Mouse (Mus musculus): Measurements from ENCODE around the gene Gm47955. TPM values are rescaled to one million over a fixed set of nuclear protein-coding genes. Genes with fewer than 3 reads are reported as not detected.

The Gm47955 gene
- polyA plus RNA-seq, 1 experiment from 2014 or later, result not detected

DNA sequence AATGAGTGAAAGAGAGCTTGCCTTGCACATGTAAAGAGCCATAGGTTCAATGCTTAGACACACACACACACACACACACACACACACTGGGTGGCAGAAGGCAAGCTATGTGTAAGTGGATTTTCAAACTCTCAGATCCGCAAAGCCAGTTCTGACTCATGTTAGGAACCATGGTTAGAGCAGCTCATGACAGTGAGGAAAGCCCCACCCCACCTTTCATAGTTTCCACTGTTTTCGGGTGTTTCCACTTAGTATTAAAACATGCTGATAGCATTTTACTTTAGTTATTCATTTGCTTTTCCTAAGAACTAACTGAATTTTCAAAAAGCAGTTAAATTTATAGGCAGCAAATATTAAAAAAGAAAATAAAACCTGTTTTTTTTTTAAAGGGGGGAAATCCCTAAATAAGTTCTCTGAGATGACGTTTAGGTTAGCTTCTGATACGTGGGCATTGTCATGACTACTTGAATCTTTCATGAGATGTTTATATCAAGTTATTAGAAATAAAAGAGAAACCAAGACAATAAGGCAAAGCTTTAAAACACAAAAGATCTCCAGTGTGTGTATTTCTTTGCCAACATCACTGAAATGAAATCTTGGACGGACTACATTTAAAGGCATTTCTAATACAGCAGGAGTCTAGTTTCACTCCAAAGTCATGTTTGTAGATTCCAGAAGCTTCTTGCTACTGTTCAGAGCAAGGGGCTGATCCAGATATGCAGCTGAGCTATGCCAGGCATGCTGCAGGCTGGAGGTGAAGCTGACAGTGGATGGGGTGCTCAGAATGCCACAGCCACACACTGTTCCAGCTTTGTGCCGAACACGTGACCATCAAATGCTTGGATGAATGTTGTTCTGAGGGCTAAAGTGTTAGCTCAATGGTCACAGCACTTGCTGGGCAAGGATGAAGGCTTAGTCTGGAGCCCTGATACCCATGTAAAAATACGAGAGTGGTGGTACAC, 46.4 kb downstream of the Gm47955 start:
- no peak for ATAC-seq (ENCODE audit: low FRiP score, low TSS enrichment)

DNA sequence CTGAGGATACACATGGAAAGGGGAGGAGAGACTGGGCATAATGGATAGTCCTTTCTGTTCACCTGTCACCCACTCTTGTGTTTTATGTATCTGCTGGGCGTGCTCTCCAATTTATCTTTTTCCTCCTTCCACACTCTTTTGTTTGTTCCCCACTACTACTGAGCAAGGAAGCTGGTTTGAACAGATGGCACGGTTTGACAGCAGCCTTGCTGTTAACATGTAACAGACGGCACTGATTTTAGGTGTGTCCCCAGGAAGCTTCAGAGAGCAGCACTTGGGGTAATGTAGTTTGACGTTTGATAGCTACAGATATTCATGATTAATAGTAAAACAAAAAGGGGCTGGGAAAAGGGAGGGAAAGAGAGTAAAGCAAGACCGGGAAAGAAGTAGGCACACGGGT, 47.4 kb downstream of the Gm47955 start:
- WGBS, result 88% methylated on average over 6 of the region's 6 CpGs
- Histone ChIP-seq H3K9ac (replicated peaks; ENCODE audit: low read length) (no peak overlapping the region), H3K27ac (replicated peaks; ENCODE audit: low read depth, low read length) (no peak overlapping the region), H3K4me2 (ENCODE audit: low read length) (no peak overlapping the region), H3K27me3 (ENCODE audit: control insufficient read depth, insufficient read depth, low read length) (no peaks in the 10 kb centered on the region), H3K4me3 (replicated peaks; ENCODE audit: low read depth, low read length) (no peak overlapping the region), H3K9me3 (ENCODE audit: control insufficient read depth, low read length) (no peaks in the 10 kb centered on the region), H3K36me3 (ENCODE audit: control insufficient read depth, insufficient read depth, low read length) (no peaks in the 10 kb centered on the region), H3K4me1 (ENCODE audit: control insufficient read depth, insufficient read depth, low read length) (no peaks in the 10 kb centered on the region)
- ATAC-seq (ENCODE audit: low FRiP score, low TSS enrichment), result no peak
- no peak for DNase-seq

More for the DNA sequence above, 46.4 kb downstream of the Gm47955 start:
- no peak for DNase-seq
- no peak overlapping the region for H3K4me2 ChIP-seq (ENCODE audit: low read length)
- H3K4me3 ChIP-seq (replicated peaks; ENCODE audit: low read depth, low read length), result no peak overlapping the region
- H3K4me1 ChIP-seq (ENCODE audit: control insufficient read depth, insufficient read depth, low read length), result no peaks in the 10 kb centered on the region
- H3K27ac ChIP-seq (replicated peaks; ENCODE audit: low read depth, low read length), result no peak overlapping the region
- H3K9me3 ChIP-seq (ENCODE audit: control insufficient read depth, low read length), result no peaks in the 10 kb centered on the region
- no peaks in the 10 kb centered on the region for H3K27me3 ChIP-seq (ENCODE audit: control insufficient read depth, insufficient read depth, low read length)
- no peaks in the 10 kb centered on the region for H3K36me3 ChIP-seq (ENCODE audit: control insufficient read depth, insufficient read depth, low read length)
- H3K9ac ChIP-seq (replicated peaks; ENCODE audit: low read length), result no peak overlapping the region
- 85% methylated on average over 8 of the region's 8 CpGs for WGBS

Other genes with a start within 250 kb of the Gm47955 start
- 449 and 463 TPM in 2 replicates for gene Mff, start 235.4 kb upstream of the Gm47955 start, polyA plus RNA-seq (2014; fragmentation: Nextera tagmentation; extraction: Ambion mirVana)
- 0.38 TPM in 1 of 2 replicates, not detected in the other for gene Tm4sf20, start 191.8 kb upstream of the Gm47955 start, polyA plus RNA-seq (2014; fragmentation: Nextera tagmentation; extraction: Ambion mirVana)
- not detected in 2 replicates for gene Gm47791, start 189.0 kb upstream of the Gm47955 start, polyA plus RNA-seq (2014; fragmentation: Nextera tagmentation; extraction: Ambion mirVana)
- gene Agfg1, start 120.8 kb upstream of the Gm47955 start, polyA plus RNA-seq (2014; fragmentation: Nextera tagmentation; extraction: Ambion mirVana), result 32.4 and 43.7 TPM in 2 replicates
- gene A030005L19Rik, start 47.0 kb upstream of the Gm47955 start, polyA plus RNA-seq (2014; fragmentation: Nextera tagmentation; extraction: Ambion mirVana), result 0.46 and 0.66 TPM in 2 replicates
- gene A030014E15Rik, start 35.4 kb upstream of the Gm47955 start, polyA plus RNA-seq (2014; fragmentation: Nextera tagmentation; extraction: Ambion mirVana), result not detected in 2 replicates
- gene Gm6217, start 28.9 kb upstream of the Gm47955 start, polyA plus RNA-seq (2014; fragmentation: Nextera tagmentation; extraction: Ambion mirVana), result not detected in 2 replicates
- not detected in 2 replicates for gene A030003K21Rik, start 16.9 kb upstream of the Gm47955 start, polyA plus RNA-seq (2014; fragmentation: Nextera tagmentation; extraction: Ambion mirVana)
- not detected in 2 replicates for gene Gm7544, start 4.3 kb upstream of the Gm47955 start, polyA plus RNA-seq (2014; fragmentation: Nextera tagmentation; extraction: Ambion mirVana)
- gene Gm47959, start 40.3 kb downstream of the Gm47955 start, polyA plus RNA-seq (2014; fragmentation: Nextera tagmentation; extraction: Ambion mirVana), result not detected in 2 replicates
- gene Slc19a3, start 78.2 kb downstream of the Gm47955 start, polyA plus RNA-seq (2014; fragmentation: Nextera tagmentation; extraction: Ambion mirVana), result 0.15 and 0.79 TPM in 2 replicates
- not detected in 2 replicates for gene Krtap28-10, start 82.2 kb downstream of the Gm47955 start, polyA plus RNA-seq (2014; fragmentation: Nextera tagmentation; extraction: Ambion mirVana)
- gene Gm47969, start 84.6 kb downstream of the Gm47955 start, polyA plus RNA-seq (2014; fragmentation: Nextera tagmentation; extraction: Ambion mirVana), result not detected in 2 replicates
- gene A030005K14Rik, start 99.1 kb downstream of the Gm47955 start, polyA plus RNA-seq (2014; fragmentation: Nextera tagmentation; extraction: Ambion mirVana), result not detected in 2 replicates
- gene Krtap28-13, start 100.6 kb downstream of the Gm47955 start, polyA plus RNA-seq (2014; fragmentation: Nextera tagmentation; extraction: Ambion mirVana), result not detected in 2 replicates
- gene Ccl20, start 156.5 kb downstream of the Gm47955 start, polyA plus RNA-seq (2014; fragmentation: Nextera tagmentation; extraction: Ambion mirVana), result not detected in 2 replicates
- 0.80 and 1.00 TPM in 2 replicates for gene Daw1, start 199.5 kb downstream of the Gm47955 start, polyA plus RNA-seq (2014; fragmentation: Nextera tagmentation; extraction: Ambion mirVana)

All from midbrain, embryonic 14.5 days (tissue).